Mouse (Mus musculus) testis, adult 2 months (tissue): ENCODE measurements at regions not wholly inside any gene's neighbourhood (a gene's known extent, or its start where the extent isn't known, plus 50 kb on each side); places are given as distances from the start of the nearest gene placed in this dataset.

ENCODE experiments used
- H3K27ac ChIP-seq: fragments of 200-500 bp; 2 replicates; pipeline ENCODE4 v1.5.1; 2012; ENCODE audit warnings: low read depth, low read length; ENCODE audit not compliant: control insufficient read depth, insufficient read depth
- H3K27me3 ChIP-seq: fragments of 200-500 bp; 2 replicates; pipeline ENCODE4 v1.6.1; 2012; ENCODE audit warnings: mild to moderate bottlenecking, low read length, moderate library complexity; ENCODE audit not compliant: control insufficient read depth, insufficient read depth
- H3K36me3 ChIP-seq: fragments of 200-500 bp; 2 replicates; pipeline ENCODE4 v1.6.1; 2012; ENCODE audit warnings: mild to moderate bottlenecking, low read length; ENCODE audit not compliant: control insufficient read depth, insufficient read depth
- H3K4me1 ChIP-seq: fragments of 200-500 bp; 2 replicates; pipeline ENCODE4 v1.6.1; 2012; ENCODE audit warnings: low read length; ENCODE audit not compliant: control insufficient read depth, insufficient read depth
- H3K4me3 ChIP-seq: fragments of 200-500 bp; 2 replicates; pipeline ENCODE4 v1.5.1; 2012; ENCODE audit warnings: low read depth, mild to moderate bottlenecking, low read length, moderate library complexity, mixed read lengths; ENCODE audit not compliant: control insufficient read depth
- CTCF ChIP-seq: fragments of 200-500 bp; IDR thresholded peaks from 2 replicates; pipeline ENCODE4 v1.5.1; 2012; ENCODE audit warnings: low read depth, mild to moderate bottlenecking, inconsistent platforms, low read length, moderate library complexity; ENCODE audit not compliant: control insufficient read depth, insufficient read depth, insufficient replicate concordance
- POLR2A ChIP-seq: fragments of 200-500 bp; IDR thresholded peaks from 2 replicates; pipeline ENCODE4 v1.6.1; 2012; ENCODE audit warnings: low read depth, mild to moderate bottlenecking, inconsistent platforms, low read length, moderate library complexity; ENCODE audit not compliant: control insufficient read depth

- TF ChIP-seq CTCF = no peak
- TF ChIP-seq POLR2A = no peak
- Histone ChIP-seq H3K4me3 (no peak overlapping the region), H3K27me3 (no peaks in the 10 kb centered on the region), H3K36me3 (no peaks in the 10 kb centered on the region), H3K27ac (no peak overlapping the region), H3K4me1 (peaks cover 10% of the 10 kb centered on the region)
Measured at GRCm38 (mm10) chr2:94248948-94249347, 91.2 kb upstream of the Hsd17b12 start.

DNA sequence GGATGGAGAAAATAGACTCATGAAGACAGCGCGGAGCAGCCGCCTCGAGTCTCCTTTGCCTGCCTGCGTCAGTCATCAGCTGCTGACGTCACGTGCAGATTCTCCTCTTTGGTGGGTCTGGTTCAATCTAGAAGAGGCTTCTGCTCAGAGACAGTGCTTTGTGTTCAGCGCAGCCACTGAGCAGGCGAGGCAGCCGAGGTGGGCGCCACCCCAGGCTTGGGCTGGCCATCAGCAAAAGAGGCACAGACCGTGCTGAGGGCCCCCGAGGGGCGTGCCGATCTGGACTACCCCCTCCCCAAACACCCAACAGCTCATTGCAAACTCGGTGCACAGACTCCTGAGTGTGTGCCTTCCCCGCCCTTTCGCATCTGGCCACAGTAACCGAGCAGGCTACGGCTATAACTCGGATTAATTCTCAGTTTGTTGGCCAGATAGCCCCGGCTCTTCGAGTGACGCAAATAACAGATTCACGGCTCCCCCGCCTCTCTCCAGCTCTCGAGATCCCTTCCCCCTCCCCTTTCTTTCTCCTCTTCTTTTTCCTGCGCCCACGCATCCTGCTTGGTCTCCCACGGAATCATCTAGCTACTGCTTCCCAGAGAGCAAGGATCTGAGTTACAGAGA, 89.2 kb upstream of the Hsd17b12 start:
- Histone ChIP-seq H3K27ac (no peak overlapping the region), H3K4me1 (peaks cover 7% of the 10 kb centered on the region), H3K27me3 (no peaks in the 10 kb centered on the region), H3K4me3 (no peak overlapping the region), H3K36me3 (no peaks in the 10 kb centered on the region)
- TF ChIP-seq POLR2A (no peak), CTCF (no peak)

- no peaks in the 10 kb centered on the region for H3K36me3 ChIP-seq
- no peaks in the 10 kb centered on the region for H3K27me3 ChIP-seq
- TF ChIP-seq POLR2A = no peak
- TF ChIP-seq CTCF = no peak
- H3K4me1 ChIP-seq = peaks cover 9% of the 10 kb centered on the region
- H3K4me3 ChIP-seq = no peak overlapping the region
- no peak overlapping the region for H3K27ac ChIP-seq
Measured at GRCm38 (mm10) chr2:94246180-94246611, 88.4 kb upstream of the Hsd17b12 start.

DNA sequence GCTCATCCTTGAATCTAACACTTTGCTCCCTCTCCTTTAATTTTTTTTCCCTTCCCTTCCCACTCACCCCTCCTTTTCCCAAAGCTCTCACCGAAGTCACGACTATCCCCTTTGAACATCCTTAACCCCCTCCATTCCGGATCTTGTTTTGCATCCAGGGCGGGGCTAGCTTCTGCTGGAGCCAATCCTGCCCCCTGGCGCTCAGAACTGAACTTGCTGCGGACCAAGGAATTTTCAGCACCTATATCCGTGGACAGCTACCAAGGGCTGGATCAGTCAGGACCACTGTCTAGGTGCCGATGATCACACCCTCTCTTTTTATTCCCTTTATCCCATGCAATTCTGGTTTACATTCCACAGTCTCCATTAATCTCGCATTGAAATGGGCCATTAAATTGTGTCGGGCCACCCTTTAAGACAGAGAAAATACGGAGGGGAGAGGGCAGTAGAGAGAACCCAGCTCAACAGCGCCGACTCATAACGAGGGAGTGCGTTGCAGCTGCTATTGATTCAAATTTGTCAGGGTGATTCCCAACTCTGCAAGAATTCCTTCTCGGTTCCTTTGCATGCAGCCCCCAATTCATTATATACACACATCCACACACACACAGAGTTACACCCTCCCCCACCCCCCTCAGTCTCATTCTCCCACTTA, 87.7 kb upstream of the Hsd17b12 start:
- peak; percentile 70; the same call in 1 of the 2 replicates for TF ChIP-seq CTCF
- no peak for TF ChIP-seq POLR2A
- no peak overlapping the region for H3K4me3 ChIP-seq
- peaks cover 9% of the 10 kb centered on the region for H3K4me1 ChIP-seq
- H3K27me3 ChIP-seq = 0 out of 2 replicates have a peak, but pooled peaks cover 2% of the 10 kb centered on the region
- no peak overlapping the region for H3K27ac ChIP-seq
- no peaks in the 10 kb centered on the region for H3K36me3 ChIP-seq

- Histone ChIP-seq H3K4me1 (peaks cover 12% of the 10 kb centered on the region), H3K27me3 (0 out of 2 replicates have a peak, but pooled peaks cover 2% of the 10 kb centered on the region)
Measured at GRCm38 (mm10) chr2:94244140-94244539, 86.4 kb upstream of the Hsd17b12 start.

DNA sequence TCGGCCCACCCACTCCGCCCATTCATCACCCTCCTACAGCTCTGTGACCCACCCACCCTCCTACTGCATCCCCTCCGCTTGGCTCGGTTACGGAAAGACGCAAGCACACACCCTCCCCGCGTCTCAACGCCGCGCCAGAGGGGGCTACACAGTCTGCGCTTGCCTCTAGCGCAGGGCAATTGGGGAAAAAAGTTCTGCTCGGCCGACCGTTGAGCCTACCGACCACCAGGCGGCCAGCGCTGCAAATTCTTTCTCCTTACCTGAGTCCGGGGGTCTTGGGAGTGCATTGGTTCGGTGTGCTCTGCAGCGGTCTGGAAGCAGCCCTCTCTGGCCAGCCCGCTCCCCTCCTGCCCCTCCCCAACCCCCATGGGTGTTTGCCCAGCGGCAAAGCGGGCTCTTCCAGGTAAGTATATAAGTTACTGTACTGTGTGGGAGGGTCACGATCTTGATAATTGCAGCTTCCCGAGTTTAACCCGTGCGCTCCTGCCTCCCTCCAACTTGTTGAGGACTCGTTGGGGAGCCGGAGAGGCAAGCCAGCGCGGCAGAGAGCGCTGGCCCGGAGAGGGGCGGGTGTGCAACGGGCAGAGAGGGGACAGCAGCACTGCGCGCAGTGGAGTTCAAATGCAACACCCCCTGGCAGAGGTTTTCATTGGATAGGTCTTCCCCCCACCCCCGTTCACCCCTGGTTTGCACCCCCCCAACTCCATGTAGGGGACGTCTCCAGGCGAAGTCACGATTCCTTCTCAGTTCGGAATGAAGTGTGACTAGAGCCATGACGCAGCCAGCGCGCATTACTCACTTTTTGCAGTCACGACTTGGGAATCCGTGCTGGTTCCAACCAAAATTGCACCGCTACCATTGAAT, 85.5 kb upstream of the Hsd17b12 start:
- Histone ChIP-seq H3K4me3 (no peak overlapping the region; the same call in 1 of the 2 replicates), H3K27ac (no peak overlapping the region), H3K27me3 (0 out of 2 replicates have a peak, but pooled peaks cover 2% of the 10 kb centered on the region), H3K4me1 (peaks cover 12% of the 10 kb centered on the region), H3K36me3 (no peaks in the 10 kb centered on the region)
- no peak for TF ChIP-seq CTCF
- no peak for TF ChIP-seq POLR2A

More at GRCm38 (mm10) chr2:94244140-94244539, 86.4 kb upstream of the Hsd17b12 start:
- Histone ChIP-seq H3K27ac (no peak overlapping the region), H3K36me3 (no peaks in the 10 kb centered on the region), H3K4me3 (no peak overlapping the region)
- TF ChIP-seq CTCF (no peak), POLR2A (no peak)

DNA sequence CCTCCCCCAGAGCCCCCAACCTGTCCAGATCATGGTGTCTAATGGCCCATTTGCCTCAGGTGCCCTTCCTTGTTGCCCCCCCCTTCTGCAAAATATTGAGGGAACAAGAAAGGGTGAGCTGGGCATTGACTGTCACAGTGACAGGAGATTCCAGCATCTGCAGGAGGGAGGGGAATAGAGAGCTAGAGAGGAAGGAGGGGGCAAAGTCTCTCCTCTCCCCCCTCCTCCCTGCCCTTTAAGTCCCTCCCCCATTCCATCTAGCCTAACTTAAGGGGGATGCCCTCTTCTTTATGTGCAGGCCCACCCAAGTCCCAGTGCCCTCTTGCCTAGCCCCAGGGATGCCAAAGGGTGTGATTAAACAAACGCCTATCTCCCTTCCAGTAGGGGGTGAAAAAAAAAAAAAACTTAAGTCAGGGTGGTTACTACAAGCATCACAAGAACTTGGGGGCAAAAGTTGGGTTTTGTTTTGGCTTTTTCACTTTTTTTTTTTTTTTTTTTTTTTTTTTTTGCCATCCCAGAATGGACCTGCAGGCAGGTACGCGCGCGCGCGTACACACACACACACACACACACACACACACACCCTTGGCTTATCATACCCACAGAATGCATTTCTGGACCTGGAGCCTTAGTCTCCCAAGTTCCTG, 84.8 kb upstream of the Hsd17b12 start:
- H3K36me3 ChIP-seq = no peaks in the 10 kb centered on the region
- 0 out of 2 replicates have a peak, but pooled peaks cover 2% of the 10 kb centered on the region for H3K27me3 ChIP-seq
- no peak overlapping the region for H3K27ac ChIP-seq
- peaks cover 12% of the 10 kb centered on the region for H3K4me1 ChIP-seq
- TF ChIP-seq POLR2A (no peak), CTCF (no peak)
- no peak overlapping the region for H3K4me3 ChIP-seq
